Mouse (Mus musculus): Measurements from ENCODE around the gene Celsr3. TPM values are rescaled to one million over a fixed set of nuclear protein-coding genes. Genes with fewer than 3 reads are reported as not detected.

The Celsr3 gene
- polyA plus RNA-seq, 1 experiment from 2014 or later = 0.14 TPM

- Histone ChIP-seq H3K27me3 (ENCODE audit: control insufficient read depth, insufficient read depth, low read depth, low read length) (no peaks in the 10 kb centered on the region), H3K4me2 (ENCODE audit: low read depth, low read length) (peak overlapping the region; percentile 89), H3K4me1 (replicated peaks; ENCODE audit: control insufficient read depth, insufficient read depth, low read length) (peaks cover 18% of the 10 kb centered on the region), H3K4me3 (ENCODE audit: low read length) (peak overlapping the region; percentile 86), H3K9ac (ENCODE audit: low read length) (peak overlapping the region; percentile 75), H3K9me3 (ENCODE audit: control insufficient read depth, low read length) (no peaks in the 10 kb centered on the region), H3K36me3 (ENCODE audit: control insufficient read depth, insufficient read depth, low read length) (no peaks in the 10 kb centered on the region), H3K27ac (ENCODE audit: low read length) (peak overlapping the region; percentile 94)
- WGBS = 34% methylated on average over 5 of the region's 5 CpGs
- no peak for ATAC-seq (ENCODE audit: low read depth)
These were observed 29.2 kb downstream of the Celsr3 start for GRCm38 (mm10) chr9:108855335-108855734.

GRCm38 (mm10) chr9:108858792-108859527, 32.8 kb downstream of the Celsr3 start:
- Histone ChIP-seq H3K9ac (ENCODE audit: low read length) (no peak overlapping the region), H3K4me3 (ENCODE audit: low read length) (no peak overlapping the region), H3K36me3 (ENCODE audit: control insufficient read depth, insufficient read depth, low read length) (no peaks in the 10 kb centered on the region), H3K27ac (ENCODE audit: low read length) (no peak overlapping the region), H3K4me2 (ENCODE audit: low read depth, low read length) (no peak overlapping the region), H3K4me1 (replicated peaks; ENCODE audit: control insufficient read depth, insufficient read depth, low read length) (peaks cover 12% of the 10 kb centered on the region), H3K27me3 (ENCODE audit: control insufficient read depth, insufficient read depth, low read depth, low read length) (no peaks in the 10 kb centered on the region), H3K9me3 (ENCODE audit: control insufficient read depth, low read length) (no peaks in the 10 kb centered on the region)
- ATAC-seq (ENCODE audit: low read depth) = no peak
- 65% methylated on average over 8 of the region's 8 CpGs for WGBS

Small RNA genes lying within 50 kb of the gene (microRNA-seq; reads per million reads assigned to microRNA genes)
- not detected for gene Gm23156

Other genes starting within 250 kb of the Celsr3 start
- 122 and 128 TPM in 2 replicates for gene Wdr6, start 247.6 kb upstream of the Celsr3 start, polyA plus RNA-seq (2015; fragmentation: Nextera tagmentation; extraction: Ambion mirVana)
- 8.0 and 8.3 TPM in 2 replicates for gene P4htm, start 228.7 kb upstream of the Celsr3 start, polyA plus RNA-seq (2015; fragmentation: Nextera tagmentation; extraction: Ambion mirVana)
- 44.3 and 46.7 TPM in 2 replicates for gene Arih2, start 176.9 kb upstream of the Celsr3 start, polyA plus RNA-seq (2015; fragmentation: Nextera tagmentation; extraction: Ambion mirVana)
- gene Slc25a20, start 164.2 kb upstream of the Celsr3 start, polyA plus RNA-seq (2015; fragmentation: Nextera tagmentation; extraction: Ambion mirVana) = 44.8 and 46.8 TPM in 2 replicates
- gene Prkar2a, start 137.0 kb upstream of the Celsr3 start, polyA plus RNA-seq (2015; fragmentation: Nextera tagmentation; extraction: Ambion mirVana) = 13.1 and 14.8 TPM in 2 replicates
- 62.1 and 68.1 TPM in 2 replicates for gene Ip6k2, start 42.5 kb upstream of the Celsr3 start, polyA plus RNA-seq (2015; fragmentation: Nextera tagmentation; extraction: Ambion mirVana)
- gene Nckipsd, start 18.0 kb upstream of the Celsr3 start, polyA plus RNA-seq (2015; fragmentation: Nextera tagmentation; extraction: Ambion mirVana) = 13.2 and 15.4 TPM in 2 replicates
- gene Slc26a6, start 27.0 kb downstream of the Celsr3 start, polyA plus RNA-seq (2015; fragmentation: Nextera tagmentation; extraction: Ambion mirVana) = 10.0 and 11.2 TPM in 2 replicates
- 0.78 and 1.1 TPM in 2 replicates for gene Tmem89, start 88.3 kb downstream of the Celsr3 start, polyA plus RNA-seq (2015; fragmentation: Nextera tagmentation; extraction: Ambion mirVana)
- gene Uqcrc1, start 110.3 kb downstream of the Celsr3 start, polyA plus RNA-seq (2015; fragmentation: Nextera tagmentation; extraction: Ambion mirVana) = 397 and 421 TPM in 2 replicates
- gene Col7a1, start 127.3 kb downstream of the Celsr3 start, polyA plus RNA-seq (2015; fragmentation: Nextera tagmentation; extraction: Ambion mirVana) = 1.3 and 1.5 TPM in 2 replicates
- not detected in 2 replicates for gene Ucn2, start 159.7 kb downstream of the Celsr3 start, polyA plus RNA-seq (2015; fragmentation: Nextera tagmentation; extraction: Ambion mirVana)
- 11.9 and 13.0 TPM in 2 replicates for gene Pfkfb4, start 165.5 kb downstream of the Celsr3 start, polyA plus RNA-seq (2015; fragmentation: Nextera tagmentation; extraction: Ambion mirVana)
- gene Shisa5, start 212.2 kb downstream of the Celsr3 start, polyA plus RNA-seq (2015; fragmentation: Nextera tagmentation; extraction: Ambion mirVana) = 120 and 126 TPM in 2 replicates
- 12.1 and 13.2 TPM in 2 replicates for gene Trex1, start 233.4 kb downstream of the Celsr3 start, polyA plus RNA-seq (2015; fragmentation: Nextera tagmentation; extraction: Ambion mirVana)
- 22.8 and 24.7 TPM in 2 replicates for gene Atrip, start 247.8 kb downstream of the Celsr3 start, polyA plus RNA-seq (2015; fragmentation: Nextera tagmentation; extraction: Ambion mirVana)

All from lung, embryonic 16.5 days (tissue).